Mouse (Mus musculus) retina, embryonic 14.5 days (tissue): ENCODE results near the gene Ndufb2.

Source experiments
- DNase-seq: peaks from one replicate; pipeline ENCODE4 v3.0.0-alpha.2; 2015; ENCODE audit warnings: low spot score

The Ndufb2 gene

DNA sequence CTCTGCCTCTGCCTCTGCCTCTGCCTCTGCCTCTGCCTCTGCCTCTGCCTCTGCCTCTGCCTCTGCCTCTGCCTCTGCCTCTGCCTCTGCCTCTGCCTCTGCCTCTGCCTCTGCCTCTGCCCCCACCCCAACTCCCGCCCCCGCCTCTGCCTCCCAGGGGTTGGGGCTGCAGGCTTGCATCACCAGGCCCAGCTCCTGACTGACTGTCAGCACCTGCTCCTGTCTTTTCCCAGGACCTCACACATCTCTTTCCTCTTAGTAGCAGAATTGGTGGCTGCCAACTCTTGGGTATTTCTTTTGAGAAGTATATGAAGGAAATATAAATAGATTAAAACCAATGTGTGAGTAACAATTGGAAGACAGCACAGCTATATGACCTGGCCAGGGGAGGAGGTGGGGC, 11.8 kb upstream of the Ndufb2 start:
- no peak for DNase-seq

DNA sequence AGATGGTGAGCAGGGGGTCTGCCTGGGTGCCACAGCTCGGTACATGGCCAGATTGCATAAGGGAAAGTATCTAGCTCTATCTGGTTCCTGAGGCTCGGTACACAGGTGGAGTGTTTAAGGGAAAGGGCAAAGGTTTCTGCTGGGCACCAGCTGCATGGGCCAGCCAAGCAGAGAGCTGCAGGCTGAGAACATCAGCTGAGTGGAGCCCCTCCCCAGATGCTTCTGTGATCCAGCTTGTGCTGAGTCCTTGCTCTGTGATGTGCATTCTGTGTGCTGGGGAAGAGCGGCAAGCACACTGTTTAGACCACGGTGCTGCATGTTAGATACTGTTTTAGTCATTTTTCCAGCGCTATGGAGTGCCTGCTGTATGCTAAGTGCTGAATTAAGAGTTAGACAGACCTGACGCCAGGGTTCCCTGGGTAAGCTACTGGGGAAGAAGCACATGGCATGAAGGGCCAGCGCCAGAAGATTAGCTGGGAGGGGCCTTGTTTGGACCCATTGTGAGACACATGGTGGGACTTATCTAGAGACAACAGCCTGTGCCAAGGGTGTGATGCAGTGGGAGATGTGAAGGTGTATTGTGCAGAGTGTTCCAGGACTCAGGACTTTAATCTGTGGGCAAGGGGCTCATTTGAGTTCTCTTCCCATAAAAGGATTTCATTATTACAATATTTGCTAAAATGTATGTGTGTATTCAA, 11.1 kb upstream of the Ndufb2 start:
- DNase-seq = no peak

DNA sequence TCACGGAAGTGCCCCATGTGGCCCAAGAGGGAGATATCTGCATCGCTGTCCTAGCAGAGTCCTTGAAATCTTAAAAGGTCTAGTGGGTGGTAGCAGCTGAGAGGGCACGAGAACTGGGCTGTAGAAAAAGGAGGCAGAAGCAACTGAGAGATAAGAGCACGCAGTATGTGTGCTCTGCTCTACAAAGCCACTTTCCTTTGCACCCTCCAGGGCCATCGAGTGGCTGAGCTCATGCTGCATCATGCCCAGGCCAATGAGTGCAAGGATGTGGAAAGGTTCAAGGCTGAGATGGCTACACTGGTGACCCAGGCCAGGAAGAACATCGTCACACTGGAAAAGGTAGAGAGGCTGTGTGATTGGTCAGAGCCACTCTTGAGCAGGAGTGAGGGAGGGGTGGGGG, 6.9 kb upstream of the Ndufb2 start, which contains the start of gene Gm42420:
TSS of gene Gm42420 (plus strand) at position 237 of the 400 bp plus-strand sequence.
- no peak for DNase-seq

DNA sequence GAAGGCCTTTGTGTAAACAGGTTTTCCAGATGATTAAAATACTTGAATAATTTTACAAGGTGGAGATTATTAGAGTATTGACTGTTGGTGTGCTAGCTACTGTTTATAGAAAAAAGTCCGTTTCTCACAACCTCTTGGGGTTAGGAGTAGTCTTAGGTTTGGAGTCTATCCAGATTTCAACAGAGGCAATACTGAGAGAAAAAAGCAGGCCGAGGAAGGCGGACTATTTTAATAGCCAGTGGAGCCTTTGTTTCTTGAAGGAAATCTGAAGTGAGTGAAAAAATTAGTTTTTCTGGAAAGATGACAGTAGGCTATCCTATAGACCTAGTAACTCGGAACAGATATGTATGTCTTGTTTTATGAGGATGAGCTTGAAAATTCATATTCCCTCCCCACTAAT, 893 bp upstream of the Ndufb2 start:
- no peak for DNase-seq

DNA sequence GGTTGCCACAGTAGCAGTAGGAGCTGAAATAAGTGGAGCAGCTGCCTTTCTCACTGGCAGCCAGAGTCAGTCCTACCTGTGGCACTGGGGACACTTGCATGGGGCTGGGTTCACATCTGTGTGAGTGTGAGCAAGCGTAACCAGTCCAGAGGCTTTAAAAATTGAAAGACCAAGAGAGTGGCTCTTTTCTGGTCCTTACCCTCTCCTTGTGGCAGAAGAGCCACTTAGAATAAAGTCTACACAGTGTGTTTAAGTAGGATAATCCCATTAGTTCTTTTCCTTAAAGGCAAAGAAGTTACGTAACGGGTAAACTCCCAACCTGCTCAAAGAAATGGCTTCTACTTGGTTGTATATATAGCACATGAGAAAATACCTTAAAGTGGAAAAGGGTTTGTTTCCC, 8.5 kb downstream of the Ndufb2 start:
- DNase-seq = no peak

DNA sequence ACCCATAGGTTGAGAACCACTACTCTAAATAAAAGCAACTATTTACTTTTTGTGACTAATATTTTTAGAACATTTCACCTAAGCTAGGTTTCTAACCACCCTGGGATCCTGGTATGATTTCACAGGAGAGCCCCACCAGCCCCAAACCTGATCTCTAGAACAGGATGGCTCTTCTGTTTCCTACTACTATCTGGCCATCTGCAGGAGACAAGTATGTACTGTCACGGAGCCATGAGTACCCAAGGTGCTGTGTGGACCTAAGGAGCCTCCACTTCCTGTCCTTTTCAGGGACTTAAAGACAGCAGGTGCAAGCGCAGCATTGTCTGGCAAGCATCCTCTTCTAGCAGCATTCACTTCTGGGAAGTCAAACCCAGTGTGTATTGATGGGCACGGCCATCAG, 9.5 kb downstream of the Ndufb2 start:
- DNase-seq = no peak

DNA sequence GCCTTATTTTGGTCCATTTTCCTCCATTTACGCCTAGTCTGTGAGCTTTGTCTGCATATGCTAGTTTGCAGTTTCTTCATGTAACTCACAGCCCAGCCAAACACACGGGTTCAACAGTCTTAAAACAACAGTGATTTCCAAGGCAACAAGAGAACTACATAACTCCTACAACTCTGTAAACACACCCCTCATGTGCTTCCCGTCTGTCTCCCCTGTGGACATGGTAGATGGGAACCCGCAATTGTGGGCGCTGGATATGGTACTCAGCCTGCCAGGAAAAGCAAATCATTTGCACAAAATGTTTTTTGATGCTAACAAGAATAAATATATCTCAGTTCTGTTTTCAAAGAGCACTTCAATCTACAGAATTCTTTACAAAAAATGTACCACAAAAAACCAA, 12.2 kb downstream of the Ndufb2 start:
- no peak for DNase-seq

DNA sequence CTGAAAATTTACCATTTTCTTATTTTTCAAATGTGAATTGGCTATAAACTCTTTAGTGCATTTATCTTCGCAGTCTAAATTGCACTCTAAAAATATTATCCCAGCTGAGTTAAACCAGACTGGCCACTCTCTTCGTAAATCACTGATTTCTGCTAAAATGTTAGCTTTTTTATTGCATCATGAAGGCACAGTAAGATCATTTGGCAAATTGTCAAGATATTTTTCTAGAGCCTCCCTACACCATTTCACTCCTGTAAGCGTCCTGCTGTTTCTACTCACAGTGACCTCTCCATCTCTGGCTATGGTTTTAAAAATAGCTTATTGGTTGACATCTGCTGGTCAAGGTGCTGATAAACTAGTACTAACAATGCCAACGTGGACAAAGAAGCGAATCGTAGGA, 13.7 kb downstream of the Ndufb2 start:
- no peak for DNase-seq

DNA sequence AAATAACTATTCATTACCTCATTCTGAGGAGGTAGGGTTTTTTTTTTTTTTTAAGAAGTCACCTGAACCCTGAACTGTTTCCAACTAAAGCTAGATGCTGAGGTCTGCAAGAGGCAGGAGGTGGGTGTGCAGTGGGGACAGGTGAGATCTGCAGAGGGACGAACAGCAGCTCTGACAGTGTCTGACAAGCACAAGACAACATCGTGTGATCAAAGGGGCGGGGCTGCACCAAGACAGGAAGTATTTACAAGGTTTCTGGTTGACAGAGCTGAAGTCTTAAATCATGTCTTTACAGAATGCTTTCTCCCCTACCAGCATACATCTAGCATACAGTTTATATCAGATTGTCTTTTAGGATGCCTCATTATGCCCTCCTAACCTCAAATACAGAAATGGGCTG, 14.5 kb downstream of the Ndufb2 start:
- no peak for DNase-seq

DNA sequence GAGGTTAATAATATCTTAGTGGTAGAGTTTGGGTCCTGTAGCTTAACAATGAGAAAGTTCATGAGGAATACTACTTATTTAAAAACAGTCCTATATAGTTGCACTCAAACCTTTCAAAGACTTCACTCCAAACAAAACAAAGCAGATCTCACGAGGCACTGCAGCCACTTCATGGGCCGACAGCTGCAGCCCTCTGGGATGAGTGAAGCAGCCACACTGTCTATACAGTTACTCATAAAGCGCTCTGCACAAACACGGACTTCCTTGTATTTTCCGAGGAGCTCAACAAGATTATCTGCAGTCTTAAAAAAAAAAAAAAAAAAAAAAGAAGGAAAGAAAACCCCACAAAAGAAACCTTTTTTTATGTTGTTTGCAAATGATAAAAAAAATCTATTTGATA, 15.0 kb downstream of the Ndufb2 start:
- no peak for DNase-seq

DNA sequence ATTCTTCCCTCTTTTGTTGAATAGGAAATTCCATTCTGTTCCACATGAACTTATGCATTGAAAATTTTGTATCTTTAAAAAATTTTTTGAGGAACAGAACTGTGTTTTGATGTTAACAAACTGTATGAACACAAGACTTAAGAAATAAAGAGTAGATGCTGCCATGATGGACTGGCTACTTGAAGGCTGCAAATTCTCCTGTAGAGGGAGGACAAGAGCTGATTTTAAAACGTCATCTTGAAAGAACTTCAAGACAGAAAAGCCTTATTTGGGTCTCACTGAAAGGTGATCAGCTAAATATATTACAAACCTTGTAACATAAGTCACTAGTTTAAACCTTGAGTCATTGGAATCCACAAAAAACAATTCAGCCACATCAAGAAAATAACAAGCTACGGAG, 17.8 kb downstream of the Ndufb2 start:
- no peak for DNase-seq

DNA sequence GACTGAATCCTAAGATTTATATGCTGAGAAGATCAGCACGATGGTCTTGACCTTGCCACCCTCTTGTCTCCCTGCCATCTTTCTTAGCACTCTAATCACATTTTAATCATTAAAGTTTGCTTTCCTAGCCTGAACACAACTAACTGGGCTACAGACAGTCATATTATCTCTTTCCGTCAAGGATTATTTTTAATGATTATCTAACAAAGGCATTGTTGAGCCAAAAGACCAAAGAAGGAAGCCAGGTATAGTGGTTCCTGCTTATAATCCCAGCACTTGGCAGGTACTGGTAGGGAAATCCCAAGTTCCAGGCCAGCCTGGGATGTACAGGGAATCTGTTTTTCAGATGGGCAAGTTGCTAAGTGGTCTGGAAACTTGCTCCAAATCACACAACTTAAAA, 18.9 kb downstream of the Ndufb2 start:
- DNase-seq = no peak
